Mouse (Mus musculus): ENCODE results near the gene Aven. TPM values are rescaled to one million over a fixed set of nuclear protein-coding genes. Genes with fewer than 3 reads are reported as not detected.
A peak's percentile ranks its signal among the peaks of the same experiment; 100 is the strongest.

Aven gene
- total RNA-seq, 2 experiments from 2014 or later, result 9.8 to 11.2 TPM

DNA sequence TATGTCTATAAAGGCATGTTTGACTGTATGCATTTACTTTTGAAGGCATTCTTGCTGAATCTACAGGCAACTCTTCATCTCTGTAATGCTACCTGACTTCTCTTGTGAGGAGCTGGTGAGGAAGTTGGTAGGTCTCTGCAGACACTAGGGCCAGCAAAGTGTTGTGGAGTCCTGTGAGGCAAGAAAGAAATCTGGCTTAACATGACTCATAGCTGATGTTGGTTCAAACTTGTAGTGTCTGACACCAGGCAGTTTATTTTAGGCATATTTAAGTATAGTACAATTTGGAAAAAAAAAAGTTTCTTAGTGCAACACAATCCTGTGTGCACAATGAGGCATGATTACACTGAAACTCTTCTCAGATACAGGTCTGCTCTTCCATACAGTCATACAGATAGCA is 23.2 kb upstream of the Aven start:
- no peak overlapping the region for H3K4me3 ChIP-seq
- no peak for DNase-seq (ENCODE audit: extremely low spot score in 1 of 2, low spot score in 2 of 2)
- no peak for TF ChIP-seq CTCF (IDR thresholded peaks at IDR 0.05)
- intact Hi-C loops (cut with DNase I), result no loop called here
- H3K27ac ChIP-seq, result peak overlapping the region; percentile 6; the same call in 1 of the 2 replicates

DNA sequence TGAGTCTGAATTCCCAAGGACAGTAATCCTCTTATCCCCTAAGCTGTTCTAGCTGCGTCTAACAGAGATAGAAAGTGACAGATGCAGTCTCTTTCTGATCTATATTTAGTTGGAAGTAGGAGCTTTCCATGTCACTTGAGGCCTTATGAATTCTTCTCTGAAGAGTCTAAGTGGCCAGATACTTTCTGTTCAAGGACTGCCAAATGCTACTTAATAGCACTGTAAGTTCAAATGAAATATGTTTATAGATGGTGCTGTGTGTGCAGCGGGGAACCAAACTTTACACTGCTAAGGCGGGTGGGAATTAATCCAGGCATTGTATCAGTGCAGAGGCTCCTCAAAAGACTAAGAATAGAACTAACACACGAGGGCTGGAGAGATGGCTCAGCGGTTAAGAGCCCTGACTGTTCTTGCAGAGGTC is 21.8 kb upstream of the Aven start:
- intact Hi-C loops (cut with DNase I), result no loop called here
- Histone ChIP-seq H3K27ac (peak overlapping the region; percentile 71; the same call in 1 of the 2 replicates), H3K4me3 (no peak overlapping the region)
- DNase-seq (ENCODE audit: extremely low spot score in 1 of 2, low spot score in 2 of 2), result no peak
- no peak for TF ChIP-seq CTCF (IDR thresholded peaks at IDR 0.05)

DNA sequence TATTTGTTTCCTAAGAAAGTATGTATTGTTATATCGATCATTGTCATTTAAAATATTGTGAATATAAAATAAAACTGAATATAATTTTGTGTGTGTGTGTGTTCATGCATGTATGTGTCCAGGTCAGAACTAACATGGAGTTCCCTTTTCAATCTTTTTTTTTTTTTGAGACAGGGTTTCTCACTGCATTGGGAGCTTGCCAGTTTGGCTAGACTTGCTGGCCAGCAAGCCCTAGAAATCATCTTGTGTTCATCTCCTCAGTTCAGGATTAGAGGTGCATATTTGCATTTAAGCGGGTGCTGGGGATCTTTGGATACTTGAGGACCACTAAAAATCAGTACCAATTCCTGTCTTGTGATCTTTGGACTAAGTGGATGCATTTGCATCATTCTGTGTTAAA is 20.7 kb upstream of the Aven start:
- TF ChIP-seq CTCF (IDR thresholded peaks at IDR 0.05), result no peak
- intact Hi-C loops (cut with DNase I), result no loop called here
- no peak overlapping the region for H3K27ac ChIP-seq
- DNase-seq (ENCODE audit: extremely low spot score in 1 of 2, low spot score in 2 of 2), result no peak
- no peak overlapping the region for H3K4me3 ChIP-seq

DNA sequence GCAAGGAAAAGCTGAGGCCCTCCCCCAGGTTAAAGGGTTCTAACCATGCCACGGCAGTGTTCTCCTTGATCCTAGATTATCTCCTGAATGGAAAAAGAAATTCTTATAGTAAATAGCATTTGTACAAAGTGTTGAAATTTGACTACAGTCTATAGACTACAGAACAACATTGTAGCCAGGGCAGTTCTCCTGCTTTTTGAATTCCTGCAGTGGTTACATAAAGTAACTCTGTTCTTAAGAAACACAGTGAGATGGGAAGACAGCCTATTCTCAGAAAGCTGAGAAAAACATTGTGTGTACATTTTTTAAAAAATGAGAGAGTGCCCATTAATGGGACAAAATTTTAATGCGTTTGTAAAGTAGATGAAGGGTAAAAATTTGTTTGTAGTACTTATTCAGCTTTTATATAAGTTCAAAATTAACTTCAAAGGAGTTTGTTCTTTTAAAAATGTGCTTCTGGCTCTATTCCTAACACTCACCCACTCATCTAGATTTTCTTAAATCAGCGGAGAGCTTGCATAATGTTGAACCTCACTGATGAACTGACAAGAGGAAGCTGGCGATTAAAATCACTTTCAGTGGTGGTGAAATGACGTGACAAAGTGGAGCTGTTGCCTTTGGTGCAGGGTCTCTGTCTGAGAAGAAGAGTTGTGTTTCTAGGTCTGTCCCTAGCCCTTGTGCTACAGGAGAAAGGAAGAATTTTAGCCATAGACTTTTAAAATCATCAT is 17.6 kb upstream of the Aven start:
- intact Hi-C loops (cut with DNase I), result no loop called here
- TF ChIP-seq CTCF (IDR thresholded peaks at IDR 0.05), result no peak
- H3K27ac ChIP-seq, result peak overlapping the region; percentile 87
- DNase-seq (ENCODE audit: extremely low spot score in 1 of 2, low spot score in 2 of 2), result no peak
- no peak overlapping the region for H3K4me3 ChIP-seq

DNA sequence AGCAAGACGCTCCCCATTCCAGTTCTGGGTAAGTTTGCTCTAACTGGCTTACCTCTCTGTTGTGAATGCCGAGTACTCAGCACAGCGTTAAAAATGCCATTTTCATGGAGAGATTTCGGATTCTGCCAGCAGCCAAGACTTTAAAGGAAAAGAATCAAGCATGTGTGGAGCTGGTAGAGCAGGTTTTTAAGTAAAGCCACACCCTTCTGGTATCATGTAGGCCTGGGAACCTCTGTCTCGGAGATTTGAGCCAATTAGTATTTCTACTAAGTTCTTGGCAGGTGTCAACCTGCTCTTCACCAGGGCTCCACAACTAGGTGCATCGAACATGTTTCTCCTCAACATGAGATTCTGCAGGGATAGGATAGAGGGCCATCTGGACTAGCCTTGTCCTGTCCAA is 16.2 kb upstream of the Aven start:
- no peak for DNase-seq (ENCODE audit: extremely low spot score in 1 of 2, low spot score in 2 of 2)
- no peak for TF ChIP-seq CTCF (IDR thresholded peaks at IDR 0.05)
- Histone ChIP-seq H3K27ac (no peak overlapping the region), H3K4me3 (no peak overlapping the region)
- intact Hi-C loops (cut with DNase I), result no loop called here

DNA sequence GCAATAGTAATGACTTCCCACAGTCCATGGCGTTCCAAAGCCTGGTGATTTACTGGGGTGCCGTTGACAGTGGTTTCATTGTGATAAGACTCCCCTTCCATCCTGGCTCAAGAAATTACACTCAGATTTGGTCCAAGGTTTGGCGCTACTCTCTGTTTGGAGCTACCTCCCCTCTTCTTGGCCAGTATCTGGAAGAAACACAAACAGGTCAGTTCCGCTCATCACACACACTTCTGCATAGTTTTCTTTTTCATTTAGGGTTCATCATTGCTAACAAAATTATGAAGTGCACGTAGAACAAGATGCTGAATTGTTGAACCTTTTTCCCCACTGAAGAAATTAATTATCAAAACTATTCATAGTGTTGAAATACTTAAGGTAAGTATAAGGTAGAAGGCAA is 12.1 kb upstream of the Aven start, which contains the start of gene Chrm5:
Chrm5 (minus strand) TSS at position 101 of the 400 bp plus-strand sequence.
- H3K4me3 ChIP-seq, result no peak within 1 kb of the TSS
- TF ChIP-seq CTCF (IDR thresholded peaks at IDR 0.05), result no peak
- intact Hi-C loops (cut with DNase I), result loop anchor here (1.0 to 5.0 kb wide), 5 partner anchors 33 to 283 kb away; partner anchors contain the start of genes Gm21985, Katnbl1 and Slc12a6

DNA sequence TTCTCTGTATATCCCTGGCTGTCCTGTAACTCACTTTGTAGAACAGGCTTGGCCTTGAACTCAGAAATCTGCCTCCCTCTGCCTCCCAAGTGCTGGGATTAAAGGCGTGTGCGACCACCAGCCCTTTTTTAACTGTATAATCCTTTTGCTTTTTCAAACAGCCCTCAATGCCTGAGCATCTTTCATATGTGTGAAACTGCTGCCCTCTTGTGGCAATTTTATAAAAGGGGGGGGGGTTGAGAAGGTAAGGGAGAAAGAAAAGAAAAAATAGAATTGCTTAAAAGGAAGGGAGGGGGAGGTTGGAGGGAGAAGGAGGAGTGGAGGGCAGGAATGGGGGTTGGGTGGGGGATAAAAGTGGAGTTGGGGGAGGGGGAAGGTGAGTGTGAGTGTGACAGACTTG is 11.2 kb upstream of the Aven start:
- no peak overlapping the region for H3K4me3 ChIP-seq
- H3K27ac ChIP-seq, result no peak overlapping the region; the same call in 1 of the 2 replicates
- intact Hi-C loops (cut with DNase I), result loop anchor here (1.0 to 5.0 kb wide), 5 partner anchors 34 to 284 kb away; partner anchors contain the start of genes Gm21985, Katnbl1 and Slc12a6
- no peak for DNase-seq (ENCODE audit: extremely low spot score in 1 of 2, low spot score in 2 of 2)
- TF ChIP-seq CTCF (IDR thresholded peaks at IDR 0.05), result peak; percentile 48

More for the DNA sequence above, 12.1 kb upstream of the Aven start, which contains the start of gene Chrm5:
- H3K27ac ChIP-seq, result no peak within 1 kb of the TSS
- DNase-seq (ENCODE audit: extremely low spot score in 1 of 2, low spot score in 2 of 2), result no peak

DNA sequence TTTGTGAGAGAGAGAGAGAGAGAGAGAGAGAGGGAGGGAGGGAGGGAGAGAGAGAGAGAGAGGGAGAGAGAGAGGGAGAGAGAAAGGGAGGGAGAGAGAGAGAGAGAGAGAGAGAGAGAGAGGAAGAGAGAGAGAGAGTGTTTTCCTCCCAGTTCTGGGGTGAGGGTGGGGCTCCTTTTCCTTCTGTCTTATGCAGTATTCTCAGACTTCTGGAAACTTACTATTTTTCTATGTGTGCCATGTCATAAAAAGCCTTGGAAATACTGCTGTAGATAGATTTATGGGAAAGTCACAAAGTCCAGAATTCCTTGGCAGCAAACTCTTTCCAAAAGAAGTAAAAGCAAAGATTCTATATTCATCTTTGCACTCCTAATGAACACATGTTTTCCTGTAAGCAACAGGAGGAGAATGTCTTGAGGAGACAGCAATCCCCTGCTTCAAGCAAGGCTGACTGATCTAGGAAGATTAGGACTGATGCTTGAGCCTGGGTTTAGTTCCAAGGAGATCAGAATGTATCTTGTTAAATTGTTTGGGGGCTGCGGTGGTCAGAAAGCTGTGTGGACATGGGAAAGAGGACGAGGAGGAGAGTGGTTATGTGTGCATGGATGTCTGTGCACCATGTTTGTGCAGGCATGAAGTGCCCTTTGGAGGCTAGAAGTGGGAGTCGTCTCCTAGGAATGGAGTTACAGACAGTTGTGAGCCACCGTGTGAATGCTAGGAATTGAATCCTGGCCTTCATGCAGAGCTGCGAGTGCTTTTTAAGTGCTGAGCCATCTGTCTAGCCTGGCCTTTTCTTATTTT is 10.0 kb upstream of the Aven start:
- TF ChIP-seq CTCF (IDR thresholded peaks at IDR 0.05), result no peak
- DNase-seq (ENCODE audit: extremely low spot score in 1 of 2, low spot score in 2 of 2), result no peak
- peak overlapping the region; percentile 9; the same call in 1 of the 2 replicates for H3K27ac ChIP-seq
- no peak overlapping the region for H3K4me3 ChIP-seq
- intact Hi-C loops (cut with DNase I), result loop anchor here (5.0 kb wide), 4 partner anchors 35 to 285 kb away; partner anchors contain the start of genes Gm21985 and Slc12a6

DNA sequence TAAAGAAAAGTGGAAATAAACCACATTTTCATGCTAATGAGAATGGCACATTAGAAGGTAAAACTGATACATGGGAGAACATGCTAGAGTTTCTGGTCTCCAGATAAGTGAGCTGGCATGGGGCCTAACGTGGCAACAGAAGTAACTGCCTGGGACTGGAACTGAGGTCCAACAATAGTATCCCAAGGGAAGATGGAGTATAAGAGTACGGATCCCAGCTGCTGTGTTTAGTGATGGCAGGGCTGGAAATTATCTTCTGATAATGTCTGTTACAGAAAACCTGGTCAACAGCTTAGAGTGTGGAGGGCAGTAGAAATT is 9.5 kb upstream of the Aven start:
- no peak overlapping the region for H3K4me3 ChIP-seq
- intact Hi-C loops (cut with DNase I), result loop anchor here (5.0 kb wide), 4 partner anchors 36 to 286 kb away; partner anchors contain the start of genes Gm21985 and Slc12a6
- TF ChIP-seq CTCF (IDR thresholded peaks at IDR 0.05), result no peak
- peak overlapping the region; percentile 9; the same call in 1 of the 2 replicates for H3K27ac ChIP-seq
- DNase-seq (ENCODE audit: extremely low spot score in 1 of 2, low spot score in 2 of 2), result no peak

DNA sequence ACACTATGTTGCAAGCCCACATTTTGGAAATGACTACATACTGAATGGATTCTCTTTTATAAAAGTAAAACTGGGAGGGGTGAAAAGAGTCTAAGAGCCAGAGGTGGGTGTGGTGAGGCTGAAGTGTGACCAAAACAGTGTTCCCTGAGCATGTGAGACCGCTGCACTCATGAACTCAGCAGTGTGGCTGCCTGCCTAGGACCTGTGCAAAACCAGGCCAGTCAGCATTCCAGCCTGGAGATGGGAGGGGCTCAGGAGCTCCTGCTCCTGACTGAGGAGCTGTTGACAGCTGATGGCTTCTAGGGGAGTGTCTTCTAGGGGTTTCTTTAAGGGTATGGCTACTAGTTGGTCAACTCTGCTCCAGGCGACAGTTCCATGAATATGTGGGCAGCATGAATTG is 7.9 kb upstream of the Aven start:
- intact Hi-C loops (cut with DNase I), result loop anchor here (5.0 kb wide), 4 partner anchors 38 to 288 kb away; partner anchors contain the start of genes Gm21985 and Slc12a6
- no peak for TF ChIP-seq CTCF (IDR thresholded peaks at IDR 0.05)
- no peak overlapping the region for H3K4me3 ChIP-seq
- H3K27ac ChIP-seq, result no peak overlapping the region
- no peak for DNase-seq (ENCODE audit: extremely low spot score in 1 of 2, low spot score in 2 of 2)

DNA sequence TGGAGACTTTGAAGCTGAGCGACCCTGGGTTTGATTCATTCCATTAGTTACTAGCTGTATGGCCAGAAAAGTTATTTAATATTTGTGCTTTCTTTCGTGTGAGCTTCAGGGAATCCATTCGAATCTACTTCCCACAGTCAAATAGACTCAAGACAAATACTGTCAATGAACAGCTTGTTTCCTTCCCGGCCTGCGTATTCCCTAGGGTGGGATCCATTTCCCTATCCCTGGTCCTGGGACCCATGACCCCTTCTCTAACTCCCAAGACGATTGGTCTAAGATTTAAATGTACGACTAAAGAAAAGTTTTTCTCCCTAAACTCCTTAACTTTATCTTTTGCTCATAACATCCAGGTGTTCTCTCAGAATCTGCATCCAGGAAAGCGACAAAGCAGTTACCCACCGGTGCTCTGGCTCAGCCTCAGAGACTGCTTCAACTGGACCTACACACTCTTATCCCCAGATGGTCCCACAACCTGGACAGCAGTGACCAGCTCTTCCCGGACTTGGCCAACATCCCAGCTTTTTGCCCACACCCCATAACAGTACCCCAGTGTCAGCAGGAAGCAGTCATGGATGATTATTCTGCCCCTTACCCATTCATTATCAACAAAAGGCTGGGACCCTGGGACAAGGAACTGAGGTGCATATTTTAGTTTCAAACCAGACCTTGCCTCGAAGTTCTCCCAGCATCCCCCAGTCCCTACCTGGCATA is 2.1 kb upstream of the Aven start:
- no peak for DNase-seq (ENCODE audit: extremely low spot score in 1 of 2, low spot score in 2 of 2)
- no peak for TF ChIP-seq CTCF (IDR thresholded peaks at IDR 0.05)
- Histone ChIP-seq H3K4me3 (no peak overlapping the region), H3K27ac (no peak overlapping the region)
- intact Hi-C loops (cut with DNase I), result loop anchor here (5.0 kb wide), 1 partner anchor 228 kb away; the partner anchor contains the start of gene Nop10
